Mouse (Mus musculus): ENCODE data around the gene Rab13.

Rab13 gene

DNA sequence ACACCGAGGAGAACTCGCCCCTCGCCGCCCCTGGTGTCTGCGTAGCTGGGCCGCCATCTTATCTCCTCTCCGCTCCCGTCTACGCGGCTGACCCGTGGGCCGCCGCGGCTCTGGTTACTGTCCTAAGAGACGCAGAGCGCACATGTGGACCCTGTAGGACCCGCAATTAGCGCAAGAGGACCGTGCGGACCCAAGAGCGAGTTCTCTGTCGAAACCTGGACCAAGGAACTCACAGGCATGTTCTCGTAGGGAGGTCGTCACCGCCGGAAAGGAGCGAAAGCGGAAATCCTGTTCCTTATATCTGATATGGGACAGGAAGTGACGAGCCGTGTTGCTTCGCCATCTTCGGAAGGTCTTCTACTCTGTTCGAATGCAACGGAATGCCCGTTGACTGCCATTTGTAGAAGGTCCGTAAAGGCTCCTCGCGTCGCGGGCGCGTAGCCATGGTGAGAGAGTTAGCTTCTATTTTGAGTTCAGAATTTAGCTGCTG lies at the start of gene Rab13, which contains the start of gene Rps27:
Rab13 (plus strand) TSS at position 319 of the 490 bp plus-strand sequence.
Rps27 (minus strand) TSS at position 275 of the 490 bp plus-strand sequence.
- in situ Hi-C loops (cut with MboI, MseI), result no loop called here

- in situ Hi-C loops (cut with MboI, MseI), result no loop called here
Observed at GRCm38 (mm10) chr3:90179566-90179965, 33.9 kb upstream of the Rab13 start.

- in situ Hi-C loops (cut with MboI, MseI), result no loop called here
Observed at GRCm38 (mm10) chr3:90183581-90183980, 29.9 kb upstream of the Rab13 start.

DNA sequence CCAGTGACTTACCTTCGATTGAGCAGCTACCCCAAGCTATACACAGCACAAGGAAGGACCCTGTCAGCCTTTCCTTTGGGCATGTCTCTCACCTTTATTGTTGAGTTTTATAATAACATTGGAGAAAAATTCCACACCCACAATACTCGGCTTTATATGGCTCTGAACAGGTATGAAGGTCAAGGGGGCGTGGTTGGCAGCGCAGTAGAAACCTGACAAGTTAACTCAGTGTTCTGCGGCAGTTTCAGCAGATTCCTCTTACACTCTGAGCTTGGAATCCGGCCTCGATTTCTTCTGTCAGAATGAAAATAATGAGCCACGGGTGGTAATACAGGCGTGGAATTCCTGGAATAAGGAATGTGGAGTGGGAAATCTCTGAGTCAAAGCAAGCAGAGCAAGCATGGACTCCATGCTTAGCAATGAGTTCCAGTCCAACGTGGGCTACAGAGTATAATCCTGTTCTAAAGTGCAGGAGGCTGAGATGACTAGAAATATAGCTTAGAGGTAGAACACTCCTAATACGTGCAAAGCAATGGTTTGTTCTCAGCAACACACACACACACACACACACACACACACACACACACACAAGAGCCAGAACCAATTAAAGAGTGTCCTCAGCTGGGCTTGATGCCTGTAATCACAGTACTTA lies 22.5 kb upstream of the Rab13 start:
- in situ Hi-C loops (cut with MboI, MseI), result no loop called here

- in situ Hi-C loops (cut with MboI, MseI), result no loop called here
Observed at GRCm38 (mm10) chr3:90194759-90195158, 18.7 kb upstream of the Rab13 start.

DNA sequence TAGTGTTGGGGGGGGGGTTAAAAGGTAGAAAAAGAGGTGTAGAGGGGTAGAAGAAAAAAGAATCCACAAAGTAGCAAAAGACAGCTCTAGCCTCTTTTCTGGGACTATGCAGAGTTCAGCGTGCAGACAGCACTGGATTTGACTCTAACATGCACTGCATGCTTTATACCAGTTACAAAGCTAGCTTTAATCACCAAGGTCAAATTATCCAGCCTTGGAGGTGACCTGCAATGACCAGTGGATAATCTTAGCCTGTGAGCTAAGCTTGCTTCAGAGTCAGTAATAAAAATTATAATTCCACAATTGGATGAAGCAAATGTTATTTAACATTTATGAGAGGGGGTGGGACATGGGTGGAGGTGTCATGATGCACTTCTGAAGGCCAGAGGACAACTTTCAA lies 17.9 kb upstream of the Rab13 start:
- in situ Hi-C loops (cut with MboI, MseI), result no loop called here

GRCm38 (mm10) chr3:90197548-90197947 lies 15.9 kb upstream of the Rab13 start:
- in situ Hi-C loops (cut with MboI, MseI), result no loop called here

DNA sequence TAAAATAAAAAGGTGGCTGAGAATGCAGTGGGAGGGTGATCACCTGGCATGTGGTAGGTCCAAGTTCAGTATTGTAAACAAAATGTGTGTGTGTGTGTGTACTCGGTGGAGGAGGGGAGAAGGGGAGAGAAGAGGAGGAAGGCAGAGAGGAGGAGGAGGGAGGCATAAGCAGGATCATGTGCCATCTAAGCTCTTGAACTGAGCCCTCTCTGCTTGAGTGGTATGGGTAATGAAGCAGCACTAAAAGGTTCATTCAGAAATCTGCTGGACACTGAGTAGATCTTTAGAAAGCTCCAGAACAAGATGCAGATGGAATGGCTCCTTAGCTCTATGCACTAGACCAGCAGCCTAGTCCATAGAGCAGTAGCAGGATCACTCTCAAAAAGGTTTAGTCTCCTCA lies 10.6 kb upstream of the Rab13 start:
- in situ Hi-C loops (cut with MboI, MseI), result no loop called here

DNA sequence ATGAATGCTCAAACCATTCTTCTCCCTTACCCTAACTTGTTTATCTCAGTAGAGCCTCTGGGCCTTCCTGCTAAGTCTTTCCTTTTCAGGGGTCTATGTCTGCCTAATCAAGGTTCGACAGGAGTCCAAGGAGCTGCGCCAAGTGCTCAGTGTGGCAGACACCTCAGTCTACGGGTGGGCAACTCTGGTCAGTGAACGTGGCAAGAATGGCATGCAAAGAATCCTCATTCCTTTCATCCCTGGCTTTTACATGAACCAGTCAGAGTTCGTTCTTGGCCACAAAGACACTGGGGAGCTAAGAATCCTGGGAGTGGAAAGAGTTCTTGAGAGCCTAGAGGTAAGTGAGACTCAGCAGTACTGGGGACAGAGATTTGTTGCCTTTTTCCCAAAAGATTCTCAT lies 9.9 kb upstream of the Rab13 start:
- in situ Hi-C loops (cut with MboI, MseI), result no loop called here

DNA sequence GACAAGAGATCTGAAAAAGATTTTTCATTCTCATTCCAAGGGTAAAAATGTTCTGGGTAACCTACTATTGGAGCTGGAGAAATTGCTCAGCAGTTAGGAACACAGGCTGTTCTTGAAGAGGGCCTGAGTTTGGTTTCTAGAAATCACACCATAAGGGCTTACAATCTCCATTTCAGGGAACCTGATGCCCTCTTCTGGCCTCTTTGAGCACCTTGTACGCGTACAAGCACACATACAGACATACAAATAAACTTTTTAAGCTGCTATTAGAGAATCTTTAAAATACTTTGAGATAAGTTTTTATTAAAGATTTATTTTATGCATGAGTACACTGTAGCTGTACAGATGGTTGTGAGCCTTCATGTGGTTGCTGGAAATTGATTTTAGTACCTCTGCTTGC lies 8.9 kb upstream of the Rab13 start:
- in situ Hi-C loops (cut with MboI, MseI), result no loop called here

DNA sequence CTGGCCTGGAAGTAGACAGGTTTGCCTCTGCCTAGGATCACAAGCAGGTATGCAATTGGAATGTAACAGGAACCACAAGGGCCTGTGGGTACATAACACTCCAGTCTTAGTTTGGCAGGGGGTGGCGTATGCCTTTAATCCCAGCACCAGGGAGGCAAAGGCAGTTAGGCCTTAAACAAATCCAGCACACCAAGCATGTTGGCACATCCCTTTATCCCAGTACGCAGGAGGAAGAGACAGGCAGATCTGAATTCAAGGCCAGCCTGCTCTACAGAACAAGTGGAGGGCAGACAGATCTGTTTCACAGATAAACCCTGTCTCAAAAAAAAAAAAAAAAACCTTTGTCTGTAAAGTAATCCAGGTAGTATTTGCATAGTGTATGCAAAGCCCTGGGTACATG lies 4.8 kb upstream of the Rab13 start:
- in situ Hi-C loops (cut with MboI, MseI), result no loop called here

- in situ Hi-C loops (cut with MboI, MseI), result no loop called here
Observed at GRCm38 (mm10) chr3:90209908-90210566, 3.5 kb upstream of the Rab13 start.

DNA sequence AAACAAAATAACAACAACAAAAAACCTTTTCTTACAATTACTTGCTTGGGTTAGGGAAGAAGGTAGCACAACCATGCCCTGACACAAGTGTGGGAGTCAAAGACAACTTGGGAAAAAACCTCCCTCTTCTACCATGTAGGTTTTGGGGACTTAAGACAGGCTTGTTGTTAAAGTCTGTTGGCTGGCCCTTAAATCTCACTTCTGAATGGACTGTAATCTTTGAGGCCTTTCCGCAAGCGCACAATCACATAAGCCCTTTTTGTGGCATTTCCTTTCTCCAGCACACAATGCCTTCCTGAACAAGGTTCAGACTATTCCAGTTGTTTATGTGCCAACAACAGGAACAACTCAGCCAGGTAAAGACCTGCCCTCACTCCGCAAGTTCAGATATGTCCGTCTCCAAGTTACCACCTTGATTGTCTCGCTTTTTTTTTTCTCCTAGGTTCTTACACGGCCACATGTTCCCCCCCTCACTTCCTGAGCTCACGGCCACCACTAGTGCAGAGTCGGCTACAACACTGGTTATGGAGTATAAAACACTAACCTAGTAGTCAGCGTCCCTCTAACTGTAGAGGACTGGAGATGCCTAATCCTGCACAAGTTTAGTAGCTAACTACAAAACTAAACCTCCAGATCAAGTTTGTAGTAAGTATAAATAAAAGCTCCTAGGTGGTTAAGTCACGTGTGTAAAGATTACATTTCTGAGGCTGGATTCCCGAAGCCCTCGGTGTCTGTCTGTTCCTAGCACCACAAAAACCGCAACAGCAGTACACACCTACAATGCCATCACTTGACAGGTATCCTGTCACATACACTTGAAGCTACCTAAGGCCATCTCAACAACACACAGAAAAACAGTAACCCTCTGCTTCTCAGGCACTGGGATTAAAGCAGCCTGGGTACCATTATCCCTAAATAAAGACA lies 1.8 kb upstream of the Rab13 start:
- in situ Hi-C loops (cut with MboI, MseI), result no loop called here

- in situ Hi-C loops (cut with MboI, MseI), result no loop called here
Observed at GRCm38 (mm10) chr3:90212723-90213122, 772 bp upstream of the Rab13 start.

GRCm38 (mm10) chr3:90213956-90214684 lies 625 bp downstream of the Rab13 start:
- in situ Hi-C loops (cut with MboI, MseI), result no loop called here

DNA sequence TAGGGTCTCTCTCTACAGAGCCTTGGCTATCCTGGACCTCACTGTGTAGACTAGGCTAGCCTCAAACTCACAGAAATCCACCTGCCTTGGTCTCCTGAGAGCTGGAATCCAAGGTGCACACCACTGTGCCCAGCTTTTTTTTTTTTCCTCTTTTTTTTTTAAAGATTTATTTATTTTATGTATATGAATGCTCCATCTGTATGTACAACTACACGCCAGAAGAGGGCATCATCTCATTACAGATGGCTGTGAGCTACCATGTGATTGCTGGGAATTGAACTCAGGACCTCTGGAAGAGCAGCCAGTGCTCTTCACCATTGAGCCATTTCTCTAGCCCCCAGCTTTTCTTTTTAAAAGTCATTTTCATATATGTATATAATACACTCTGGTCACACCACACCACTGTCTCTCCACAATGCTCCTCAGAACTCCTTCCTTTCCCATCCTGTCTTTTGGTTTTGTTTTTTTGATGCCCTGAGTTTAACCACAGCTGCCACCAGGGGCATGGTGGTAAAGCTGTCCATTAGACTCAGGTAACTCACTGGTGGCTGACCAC lies 2.4 kb downstream of the Rab13 start:
- in situ Hi-C loops (cut with MboI, MseI), result no loop called here

- in situ Hi-C loops (cut with MboI, MseI), result no loop called here
Observed at GRCm38 (mm10) chr3:90220088-90220487, 6.6 kb downstream of the Rab13 start.

- in situ Hi-C loops (cut with MboI, MseI), result no loop called here
Observed at GRCm38 (mm10) chr3:90220531-90220951, 7.0 kb downstream of the Rab13 start.

- in situ Hi-C loops (cut with MboI, MseI), result no loop called here
Observed at GRCm38 (mm10) chr3:90221123-90221522, 7.6 kb downstream of the Rab13 start.

DNA sequence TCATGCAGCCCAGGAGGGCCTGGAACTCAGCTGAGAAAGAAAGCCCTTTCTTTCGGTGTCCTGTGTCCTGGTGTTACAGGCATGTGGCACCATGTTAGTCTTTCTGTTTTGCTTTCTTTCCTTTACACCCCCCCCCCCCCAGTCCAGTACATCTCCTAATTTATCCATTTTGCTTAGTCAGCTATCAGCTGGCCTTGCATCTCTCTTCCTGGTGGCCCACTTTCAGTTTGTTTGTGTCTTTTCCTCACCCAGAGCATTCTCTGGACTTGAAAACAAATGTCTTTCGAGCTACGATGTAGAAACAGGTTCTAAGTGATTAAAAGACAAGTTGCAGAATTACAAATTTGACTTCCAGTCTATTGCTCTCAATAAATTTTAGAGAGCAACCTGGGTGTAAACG lies 9.0 kb downstream of the Rab13 start:
- in situ Hi-C loops (cut with MboI, MseI), result no loop called here

- in situ Hi-C loops (cut with MboI, MseI), result no loop called here
Observed at GRCm38 (mm10) chr3:90222941-90223340, 9.4 kb downstream of the Rab13 start.

All from T-helper 2 cell (primary cell).